Mouse (Mus musculus) layer of hippocampus, adult 8-10 months (tissue): Measurements from ENCODE around the gene Phlpp1. TPM values are rescaled to one million over a fixed set of nuclear protein-coding genes. Genes with fewer than 3 reads are reported as not detected.

Source experiments
- DNase-seq, 2 experiments: peaks; one replicate each; pipeline ENCODE4 v3.0.0; 2022; ENCODE audit warnings: low spot score in 2 of 2
- total RNA-seq, 4 experiments: library from RNA; stranded (reverse); gene quantifications; 2 replicates each; pipeline ENCODE4 v1.2.4; 2022

The Phlpp1 gene
- total RNA-seq, 4 experiments from 2014 or later: 83.4 to 88.2 (median 87.7) TPM

DNA sequence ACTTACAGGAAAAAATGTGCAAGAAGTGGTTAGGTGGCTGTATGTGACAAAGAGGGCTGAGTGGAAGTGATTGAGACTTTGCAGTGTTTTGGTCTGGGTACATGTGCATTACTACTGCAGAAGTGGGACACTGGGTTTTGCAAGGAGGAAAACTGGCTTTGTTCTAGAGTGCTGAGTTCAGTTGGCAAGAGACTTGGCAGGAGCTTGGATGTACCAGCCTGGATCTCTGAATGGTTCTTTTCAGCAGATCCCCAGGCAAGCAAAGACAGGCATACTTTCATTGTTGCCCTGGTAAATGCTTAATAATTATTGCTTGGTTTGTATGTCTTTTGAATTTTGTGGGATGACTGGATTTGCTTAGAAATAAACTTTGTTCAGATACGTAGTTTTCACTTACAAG lies 69.5 kb downstream of the Phlpp1 start:
- DNase-seq: peak; percentile 67 to 82

DNA sequence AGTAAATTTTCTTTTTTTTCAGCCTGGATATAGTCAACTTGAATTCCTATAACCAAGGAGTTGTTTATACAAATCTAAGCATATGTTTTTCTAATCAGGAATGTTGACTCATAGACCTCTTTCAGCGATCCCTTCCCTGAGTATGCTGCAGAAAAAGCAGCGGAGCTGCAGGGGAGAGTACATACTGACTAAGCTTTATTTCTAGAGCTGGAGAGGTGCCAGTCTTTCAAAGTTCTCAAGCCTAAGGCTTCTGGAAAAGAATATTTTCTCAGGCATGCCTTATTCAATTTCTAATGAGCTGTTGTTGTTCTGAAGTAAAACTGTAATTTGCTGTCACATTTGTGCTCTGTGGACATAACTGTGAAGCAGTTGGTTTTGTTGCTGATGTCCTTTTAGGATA lies 70.6 kb downstream of the Phlpp1 start:
- DNase-seq: no peak

DNA sequence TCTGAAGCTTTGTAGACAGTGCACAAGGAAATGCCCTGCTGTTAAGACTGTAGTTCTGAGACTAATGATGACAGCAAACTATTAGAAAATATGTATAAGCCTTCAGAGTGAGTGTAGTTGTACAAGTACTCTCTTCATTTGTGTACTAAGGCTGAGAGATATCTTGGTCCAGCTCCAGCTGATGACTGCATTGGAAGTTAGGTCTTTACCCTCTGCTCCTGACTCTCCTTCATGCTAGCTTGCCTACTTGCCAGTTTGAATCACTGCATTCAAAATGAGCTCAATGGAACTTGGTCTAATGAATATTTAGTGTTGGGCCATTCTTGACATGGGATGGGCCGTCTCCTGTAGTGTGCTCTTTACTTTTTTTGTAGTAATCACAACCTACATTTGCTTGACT lies 71.8 kb downstream of the Phlpp1 start:
- no peak for DNase-seq

DNA sequence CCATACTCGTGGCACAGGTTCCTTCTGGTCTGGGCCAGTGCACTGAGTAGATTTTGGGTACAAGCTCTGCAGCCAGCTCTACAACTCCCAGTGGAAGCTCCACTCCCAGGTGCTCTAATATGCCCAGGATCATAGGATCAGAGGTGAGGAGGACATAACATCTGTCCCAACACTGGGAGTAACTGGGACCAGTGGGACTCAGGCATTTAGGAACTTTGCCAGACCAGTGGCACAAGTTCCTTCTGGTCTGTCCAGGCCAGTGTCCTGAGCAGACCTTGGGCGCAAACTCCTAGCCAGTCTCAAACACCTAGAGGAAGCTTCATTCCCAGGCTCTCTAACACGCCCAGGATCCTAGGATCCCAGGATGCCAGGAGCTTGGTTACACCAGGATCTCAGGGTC lies 72.7 kb downstream of the Phlpp1 start:
- no peak for DNase-seq

DNA sequence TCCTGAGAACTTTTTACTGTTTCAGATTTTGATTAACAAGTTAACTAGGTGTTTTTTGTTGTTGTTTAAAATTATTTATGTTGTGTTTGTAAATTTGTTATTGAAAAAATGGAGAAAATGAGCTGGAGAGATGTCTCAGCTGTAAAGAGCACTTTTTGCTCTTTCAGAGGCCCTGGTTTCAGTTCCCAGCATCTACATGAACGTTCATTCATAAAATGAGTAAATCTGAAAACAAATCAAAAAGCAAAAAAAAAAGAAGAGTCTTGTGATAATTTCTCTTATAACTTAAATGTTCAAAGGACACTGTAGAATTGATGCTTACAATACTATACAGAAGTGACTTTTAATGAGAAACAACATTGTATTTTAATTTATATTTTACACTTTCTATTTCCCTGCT lies 82.5 kb downstream of the Phlpp1 start:
- no peak for DNase-seq

DNA sequence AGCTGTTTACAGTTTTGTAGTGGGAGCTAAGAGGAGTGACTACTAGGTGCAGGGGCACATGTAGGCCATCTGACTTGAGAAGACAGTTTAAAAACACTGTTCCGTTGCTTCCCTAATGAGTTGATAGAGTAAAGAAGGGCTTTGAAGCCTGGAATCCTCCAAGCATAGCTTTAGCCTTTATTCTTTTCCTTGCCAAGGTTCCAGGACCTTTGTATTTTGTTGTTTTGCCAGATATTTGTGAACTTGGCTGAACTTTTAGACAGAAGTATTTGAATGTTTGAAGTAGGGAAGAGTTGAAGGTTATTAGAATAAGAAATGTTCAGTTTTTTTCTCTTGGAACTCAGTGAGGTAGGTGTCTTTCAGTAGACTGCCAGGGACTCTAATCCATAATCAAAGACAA lies 85.6 kb downstream of the Phlpp1 start:
- no peak for DNase-seq

DNA sequence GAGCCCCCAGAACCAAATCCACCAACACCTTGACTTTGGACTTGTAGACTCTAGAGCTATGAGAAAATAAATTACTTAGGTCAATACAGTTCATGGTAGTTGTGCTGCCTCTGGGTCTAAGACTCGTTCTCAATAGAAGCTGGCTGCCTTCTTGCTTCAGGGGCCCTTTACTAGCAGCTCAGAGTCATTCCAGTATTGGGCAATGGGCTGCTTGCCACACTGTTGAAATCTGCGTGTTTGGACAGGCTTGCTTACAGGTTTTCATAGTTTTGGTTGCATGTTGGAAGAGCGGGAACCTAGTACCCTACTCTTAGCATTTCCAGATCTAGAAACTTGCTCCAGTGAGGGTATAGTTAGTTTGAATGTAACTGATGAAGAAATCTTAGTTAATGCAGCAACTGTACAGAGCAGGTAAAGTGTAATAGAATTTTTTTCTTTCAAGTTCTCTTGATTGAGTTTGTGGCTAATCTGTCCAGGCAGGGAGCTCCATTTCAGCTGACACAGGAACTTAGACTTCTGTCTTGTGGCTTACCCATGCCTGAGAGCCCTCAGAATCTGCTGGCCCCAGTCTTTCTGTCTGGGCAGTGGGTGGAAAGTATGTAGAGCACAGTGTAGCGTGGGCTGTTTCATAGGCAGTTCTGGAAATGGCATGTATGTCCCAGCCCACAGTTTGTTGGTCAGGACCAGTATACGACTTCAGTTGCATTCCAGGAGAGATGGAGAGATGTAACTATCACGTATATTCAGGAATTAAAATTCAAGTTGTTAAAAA lies 96.7 kb downstream of the Phlpp1 start:
- DNase-seq: no peak

DNA sequence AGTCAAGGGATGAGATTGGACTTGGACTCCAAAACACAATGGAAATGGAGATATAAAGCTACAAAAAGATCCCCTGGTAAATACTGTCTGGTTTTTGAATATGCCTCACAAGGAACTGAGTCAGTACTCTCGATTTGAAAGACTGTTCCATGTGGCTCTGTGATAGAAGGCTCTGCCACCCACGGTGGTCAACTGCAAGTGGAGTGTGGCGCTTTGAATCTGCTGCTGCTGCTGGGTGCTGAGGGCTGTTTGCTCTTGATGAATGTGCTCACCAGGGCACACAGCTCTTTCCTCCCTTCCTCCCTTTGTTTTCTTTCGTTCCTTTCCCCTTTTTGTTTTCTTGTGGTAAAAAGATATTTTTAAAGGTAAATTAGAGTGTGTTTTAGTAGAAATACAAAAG lies 97.8 kb downstream of the Phlpp1 start:
- no peak for DNase-seq

DNA sequence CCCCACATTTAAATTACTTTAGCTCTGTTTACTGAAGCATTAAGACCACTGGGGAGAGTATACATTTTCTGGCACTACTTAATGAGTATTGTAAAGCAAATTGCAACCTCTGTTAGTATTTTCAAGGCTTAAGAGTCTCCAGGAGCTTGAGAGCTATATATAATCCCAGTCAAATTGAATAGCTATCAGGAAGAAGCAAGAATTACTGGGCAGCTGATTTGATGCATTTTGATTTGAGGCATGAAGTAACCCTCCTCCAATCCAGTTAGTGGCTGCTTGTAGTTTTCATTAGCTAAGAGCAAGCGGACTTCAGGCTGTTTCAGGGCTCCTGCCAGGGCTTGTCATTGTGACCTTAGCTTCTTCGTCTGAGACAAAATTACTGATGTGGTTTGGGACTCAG lies 101.4 kb downstream of the Phlpp1 start:
- no peak for DNase-seq

DNA sequence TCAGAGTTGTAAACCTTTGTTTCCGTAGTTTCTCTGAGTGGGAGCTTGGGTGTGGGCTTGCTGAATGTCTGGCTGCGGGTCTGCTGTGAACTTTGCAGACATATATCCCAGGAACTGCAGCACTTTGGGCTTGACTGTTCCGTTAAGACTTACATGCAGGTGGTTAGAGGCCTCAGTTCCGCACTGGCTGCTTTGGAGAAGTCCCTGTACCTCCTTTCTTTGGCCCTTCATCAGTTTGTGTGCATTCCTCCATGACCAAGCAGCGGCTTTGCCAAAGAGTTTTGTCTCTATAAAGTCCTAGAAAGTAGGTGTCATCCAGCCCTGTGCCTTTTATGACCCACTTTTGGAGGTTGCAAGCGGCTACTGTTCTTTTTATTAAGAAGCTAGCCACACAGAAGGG lies 102.2 kb downstream of the Phlpp1 start:
- DNase-seq: no peak

DNA sequence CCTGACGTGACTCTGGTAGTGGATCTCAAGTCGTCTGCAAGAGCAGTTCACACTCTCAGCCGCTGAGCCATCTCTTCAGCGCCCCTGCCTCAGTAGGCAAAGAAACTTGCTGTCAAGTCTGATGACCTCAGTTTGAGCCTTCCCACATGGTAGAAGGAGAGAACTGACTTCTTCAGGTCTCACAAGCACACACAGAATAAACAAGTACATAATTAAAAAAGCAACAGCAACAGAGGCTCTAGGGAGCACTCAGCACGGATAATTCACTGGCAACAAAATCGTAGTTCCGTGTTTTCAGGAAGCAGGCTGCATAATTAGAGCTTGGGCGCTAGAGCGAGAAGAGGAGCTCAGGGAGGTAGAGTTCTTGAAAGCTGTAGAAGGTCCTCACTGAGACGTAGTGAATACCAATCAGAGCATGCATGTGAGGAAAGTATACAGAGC lies 103.0 kb downstream of the Phlpp1 start:
- no peak for DNase-seq

DNA sequence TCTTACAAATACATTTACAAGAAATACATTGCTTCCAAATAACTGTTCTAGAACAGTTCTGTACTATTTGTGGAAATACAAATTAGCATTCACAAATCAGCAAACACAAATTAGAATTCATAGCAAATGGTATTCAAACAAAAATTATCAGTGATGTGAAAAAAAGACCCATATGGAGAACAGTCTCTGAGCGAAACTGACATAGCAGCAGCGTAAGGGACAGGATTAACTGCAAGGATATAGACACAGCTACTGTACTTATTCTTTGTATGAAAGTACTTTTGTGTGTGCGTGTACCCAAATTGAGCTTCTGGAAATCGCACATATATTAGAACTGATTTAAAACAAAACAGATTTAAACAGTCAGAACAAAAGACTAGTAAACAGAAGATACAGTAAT lies 103.6 kb downstream of the Phlpp1 start:
- DNase-seq: no peak

DNA sequence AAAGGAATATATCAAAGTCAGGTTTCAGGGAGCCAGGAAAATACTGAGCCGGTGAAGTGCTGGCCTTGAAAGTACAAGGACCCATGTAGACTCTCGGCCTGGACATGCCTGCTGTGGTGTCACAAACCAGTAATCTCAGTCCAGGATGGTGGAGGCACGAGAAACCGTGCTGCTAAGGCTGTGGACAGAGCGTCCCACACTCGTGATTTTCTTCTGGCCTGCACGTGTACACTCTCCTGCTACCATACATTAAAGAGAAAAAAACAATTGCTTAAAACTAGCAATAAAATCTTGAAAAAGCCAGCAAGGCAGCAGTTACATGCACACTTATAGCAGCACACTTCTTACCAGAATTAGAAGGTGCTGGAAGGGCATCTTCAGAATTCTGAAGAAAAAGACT lies 104.2 kb downstream of the Phlpp1 start:
- DNase-seq: no peak

DNA sequence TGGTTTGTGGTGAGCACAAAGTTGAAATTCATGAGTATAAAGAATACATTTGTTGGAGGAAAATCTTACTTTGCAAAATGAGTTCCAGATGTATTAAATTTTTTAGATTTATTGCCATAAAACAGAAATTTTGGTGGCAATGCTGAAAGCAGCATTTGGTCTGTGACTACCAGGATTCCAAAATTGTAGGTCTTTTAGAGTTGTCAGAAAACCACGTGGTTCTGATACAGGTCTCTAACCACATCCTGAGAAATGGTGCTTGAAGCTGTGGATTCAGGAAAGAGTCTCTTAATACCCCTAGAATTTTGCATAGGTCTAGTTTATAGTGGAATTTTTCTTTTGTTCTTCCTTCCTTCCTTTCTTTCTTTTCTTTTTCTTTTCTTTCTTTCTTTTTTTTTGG lies 105.3 kb downstream of the Phlpp1 start:
- no peak for DNase-seq

DNA sequence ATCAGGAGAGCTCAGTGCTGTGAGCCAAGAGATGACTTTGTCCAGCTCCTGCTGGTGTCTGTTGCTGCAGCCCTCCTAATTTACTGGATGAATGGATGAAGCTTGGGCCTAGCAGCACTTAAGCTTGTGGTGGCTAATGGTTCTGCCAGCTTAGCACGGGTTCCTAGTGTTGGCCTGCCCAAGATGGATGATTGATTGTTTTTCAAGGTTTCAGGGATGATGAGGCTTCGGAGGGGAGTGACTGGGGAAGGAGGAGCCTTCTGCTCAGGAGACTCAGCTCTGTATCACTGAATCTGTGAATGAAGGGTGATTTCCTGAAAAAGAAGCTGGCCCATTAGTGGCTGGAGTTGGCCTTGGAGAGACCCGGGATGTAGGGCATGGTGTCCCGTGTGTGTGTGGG lies 105.7 kb downstream of the Phlpp1 start:
- DNase-seq: no peak

DNA sequence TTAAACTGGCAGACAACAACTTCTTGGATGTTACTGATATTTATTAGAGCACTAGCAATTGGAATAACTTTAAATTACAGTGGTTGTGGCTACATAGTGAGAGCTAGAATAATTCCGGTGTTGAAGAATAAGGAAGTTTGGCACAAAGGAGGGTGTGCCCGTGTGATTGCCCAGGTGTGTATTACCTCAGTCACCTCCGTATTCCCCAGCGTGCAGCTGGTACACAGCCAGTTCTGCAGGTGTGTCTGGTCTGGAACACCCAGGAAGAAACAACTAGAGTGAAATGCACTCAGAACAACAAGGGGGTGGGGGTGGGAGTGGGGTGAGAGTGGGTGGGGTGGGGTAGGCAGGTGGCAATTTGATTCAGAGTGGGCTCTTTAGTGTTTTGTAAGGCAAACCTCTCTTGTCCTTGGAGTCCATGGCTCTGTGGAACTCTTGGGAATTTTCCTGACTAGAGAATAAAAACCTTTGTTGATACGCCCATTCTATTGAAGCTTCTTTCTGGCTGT lies 107.1 kb downstream of the Phlpp1 start:
- no peak for DNase-seq

DNA sequence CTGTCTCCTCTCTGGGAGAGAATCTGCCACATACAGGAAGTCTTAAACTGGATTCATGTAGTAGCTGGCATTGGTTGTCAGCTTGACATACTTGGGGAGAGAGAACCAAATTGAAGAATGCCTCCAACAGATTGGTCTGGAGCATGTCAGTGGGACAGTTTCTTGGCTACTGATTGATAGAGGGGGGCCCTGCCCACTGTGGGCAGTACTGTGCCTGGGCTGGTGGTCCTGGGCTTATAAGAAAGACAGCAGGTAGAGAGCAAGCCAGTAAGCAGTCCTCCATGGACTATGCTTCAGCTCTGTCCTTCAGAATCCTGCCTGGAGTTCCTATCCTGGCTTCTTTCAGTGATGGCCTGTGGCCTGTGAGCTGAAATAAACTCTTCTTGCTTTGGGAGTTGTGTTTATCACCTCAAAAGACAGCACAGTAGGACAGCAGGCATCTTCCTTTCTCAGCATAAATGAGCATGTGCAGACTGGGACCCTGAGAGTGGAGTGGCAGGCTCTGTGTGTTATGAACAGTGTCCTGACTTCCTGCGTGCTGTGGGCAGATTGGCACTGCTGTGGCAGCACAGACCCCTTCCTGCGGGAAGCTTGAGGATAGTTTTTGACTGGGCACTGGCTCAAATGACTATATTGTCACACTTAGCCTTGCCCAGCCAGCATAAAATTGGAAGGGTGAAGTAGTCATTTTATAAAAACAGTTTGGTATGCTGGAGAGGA lies 108.0 kb downstream of the Phlpp1 start:
- no peak for DNase-seq

DNA sequence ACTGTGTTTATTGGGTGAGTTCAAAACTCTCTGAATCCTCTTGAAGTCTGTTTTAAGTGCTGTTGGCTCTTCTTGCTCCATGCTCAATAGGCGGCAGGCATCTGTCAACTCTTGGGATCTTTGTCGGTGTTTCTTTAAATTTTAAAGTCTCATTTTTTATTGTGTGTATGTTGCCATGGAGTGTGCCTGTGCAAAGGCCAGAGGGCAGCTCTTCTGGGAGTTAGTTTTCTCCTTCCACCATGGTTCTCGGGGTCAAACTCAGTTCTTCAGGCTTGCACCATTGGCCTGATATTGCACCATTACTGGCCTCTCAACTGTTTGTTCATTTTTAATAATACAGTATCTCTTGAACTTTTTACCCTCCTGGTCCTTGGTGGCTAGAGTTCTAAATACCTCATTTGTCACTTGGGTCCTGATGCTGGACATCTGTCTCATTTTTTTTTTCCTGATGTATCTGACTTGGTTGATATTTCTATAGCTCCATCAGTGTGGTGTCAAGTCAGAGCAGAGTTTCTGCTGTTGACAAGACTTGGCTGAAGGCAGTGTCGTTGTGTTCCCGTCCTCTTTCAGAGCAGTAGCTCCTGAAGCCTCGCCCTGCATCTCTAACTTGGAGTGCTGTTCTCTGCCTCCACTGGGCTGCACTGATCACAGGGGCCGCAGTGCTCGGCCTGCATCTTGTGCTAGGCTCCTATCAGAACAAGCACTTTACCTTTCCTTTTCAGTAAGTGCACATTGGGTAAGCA lies 108.8 kb downstream of the Phlpp1 start:
- DNase-seq: no peak

DNA sequence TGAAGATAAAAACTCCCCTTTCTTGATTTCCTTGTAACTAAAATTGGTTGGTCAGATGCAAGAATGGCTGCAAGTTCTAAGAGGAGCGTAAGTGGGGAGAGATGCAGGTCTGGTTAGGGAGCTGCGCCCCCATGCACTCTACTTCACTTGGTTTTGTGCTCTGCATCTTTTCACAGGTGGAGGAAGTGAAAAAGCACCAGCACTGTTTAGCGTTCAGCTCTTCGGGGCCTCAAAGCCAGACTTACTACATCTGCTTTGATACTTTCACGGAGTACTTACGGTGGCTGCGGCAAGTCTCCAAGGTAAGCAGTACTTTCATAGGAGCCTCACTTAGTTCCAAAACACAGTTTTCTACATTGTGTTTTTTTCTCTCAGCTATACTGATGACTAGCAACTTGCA lies 115.3 kb downstream of the Phlpp1 start:
- DNase-seq: no peak

DNA sequence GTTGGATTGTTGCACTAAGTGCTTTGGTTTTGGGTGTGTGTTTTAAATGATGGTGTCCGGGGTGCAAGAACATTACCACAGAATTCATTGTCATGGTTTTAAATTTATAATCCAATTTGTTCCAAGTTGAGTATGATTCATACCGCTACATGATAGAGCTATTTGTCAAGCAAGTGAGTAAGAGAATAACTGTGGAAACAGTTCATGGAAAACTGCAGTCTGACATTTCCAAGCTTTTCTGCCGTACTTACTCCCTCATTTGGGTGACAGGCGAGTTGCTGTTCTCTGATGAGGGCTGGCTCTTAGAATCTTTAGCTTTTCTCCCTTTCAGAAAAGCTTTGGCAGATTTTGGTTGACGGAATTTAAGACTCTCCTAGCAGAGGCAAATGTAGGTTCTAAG lies 117.5 kb downstream of the Phlpp1 start:
- DNase-seq: no peak

DNA sequence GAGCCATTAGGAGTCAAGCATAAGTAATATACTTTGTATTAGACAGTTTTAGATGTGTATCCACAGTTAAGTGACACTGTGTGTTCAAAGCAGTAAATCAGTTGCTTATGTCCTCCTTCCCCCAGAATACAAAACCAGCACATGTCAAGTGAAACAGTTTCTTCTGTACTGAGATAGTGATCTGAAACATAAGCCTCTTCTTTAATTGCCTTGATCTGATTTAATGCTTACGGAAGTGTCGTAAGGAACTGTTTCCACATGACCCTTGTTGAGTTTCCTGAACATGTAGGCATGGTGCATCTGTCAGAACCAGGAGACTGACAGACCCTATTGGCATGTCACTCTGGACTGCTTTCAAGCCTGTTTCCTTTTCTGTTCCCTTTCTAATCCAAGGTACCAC lies 118.0 kb downstream of the Phlpp1 start:
- no peak for DNase-seq

DNA sequence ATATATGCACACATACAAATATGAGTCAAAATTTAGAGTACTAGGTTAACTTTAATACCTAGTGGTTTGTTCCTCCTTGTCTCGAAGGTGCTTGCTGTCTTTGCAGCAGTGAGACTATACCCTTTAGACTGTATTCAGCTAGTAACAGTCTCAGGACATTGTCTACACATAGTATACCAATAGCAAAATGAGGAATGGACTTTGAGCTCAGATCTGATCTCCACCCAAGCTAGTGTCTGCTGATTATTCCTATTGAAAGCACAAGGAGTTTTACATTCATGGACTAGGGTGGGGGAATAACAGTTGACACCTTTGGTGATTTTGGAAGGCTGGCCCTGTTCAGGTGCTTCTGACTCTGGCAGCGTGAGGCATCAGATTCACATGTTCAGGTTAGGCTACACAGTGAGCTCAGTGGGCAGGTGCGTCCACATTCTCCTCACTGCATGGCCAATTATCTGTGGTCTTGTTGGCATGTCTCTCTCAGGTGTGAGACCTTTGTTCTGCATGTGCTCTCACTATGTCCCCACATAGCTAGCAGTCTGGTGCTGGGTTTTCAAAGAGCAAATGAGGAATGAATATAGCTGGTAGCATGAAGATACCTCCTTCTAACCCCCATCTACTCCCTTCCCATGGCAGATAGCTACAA lies 138.0 kb downstream of the Phlpp1 start:
- no peak for DNase-seq
